Comparison of ENCODE assay signal across 8 mouse cellular contexts in genomic region chr5:32102484-32102883, GRCm38 (mm10). TPM values are rescaled to one million over a fixed set of nuclear protein-coding genes. Genes with fewer than 3 reads are reported as not detected.
A peak's percentile ranks its signal among the peaks of the same experiment; 100 is the strongest.
DNase-seq lines count a peak whose midpoint lies in the region; ATAC-seq lines count a peak whose summit lies in the region.

No protein-coding gene starts in this region.

- H3K27me3 ChIP-seq in neural tube, embryonic 13.5 days = no peaks in the 10 kb centered on the region
- no peaks in the 10 kb centered on the region for H3K27me3 ChIP-seq in liver, embryonic 12.5 days (replicated peaks)

- H3K4me2 ChIP-seq in neural tube, embryonic 13.5 days = no peak overlapping the region
- no peak overlapping the region for H3K4me2 ChIP-seq in liver, embryonic 12.5 days

- no peak for DNase-seq in neural tube, embryonic 10.5 days (ENCODE audit: extremely low spot score, low spot score)
- peak; percentile 60 for DNase-seq in cerebellum, adult 11-12 months
- peak; percentile 79 to 84 for DNase-seq in heart, adult 18-20 months
- DNase-seq in kidney, postnatal 36 days = peak; percentile 27 to 53
- peak; percentile 30 for DNase-seq in right cerebral cortex, postnatal 14 days

- 0 out of 2 replicates have a peak overlapping the region, but pooled peaks have one; percentile 45 for H3K9ac ChIP-seq in neural tube, embryonic 13.5 days
- H3K9ac ChIP-seq in liver, embryonic 12.5 days = no peak overlapping the region

- no peak overlapping the region for H3K4me3 ChIP-seq in neural tube, embryonic 13.5 days
- H3K4me3 ChIP-seq in liver, embryonic 12.5 days = no peak overlapping the region

- H3K36me3 ChIP-seq in neural tube, embryonic 13.5 days = no peaks in the 10 kb centered on the region
- H3K36me3 ChIP-seq in liver, embryonic 12.5 days = no peaks in the 10 kb centered on the region

- no peaks in the 10 kb centered on the region for H3K9me3 ChIP-seq in neural tube, embryonic 13.5 days
- H3K9me3 ChIP-seq in liver, embryonic 12.5 days (replicated peaks) = no peaks in the 10 kb centered on the region

- no peak overlapping the region for H3K27ac ChIP-seq in neural tube, embryonic 13.5 days (replicated peaks)
- H3K27ac ChIP-seq in liver, embryonic 12.5 days = no peak overlapping the region

- ATAC-seq in neural tube, embryonic 13.5 days (ENCODE audit: low read depth) = peak; percentile 19
- ATAC-seq in liver, embryonic 12.5 days = no peak
- no peak for ATAC-seq in megakaryocyte-erythroid progenitor cell, adult 5-6 weeks (replicated peaks; ENCODE audit: low FRiP score, low TSS enrichment, poor library complexity, severe bottlenecking)

- 43% methylated on average over 5 of the region's 5 CpGs for WGBS in neural tube, embryonic 13.5 days
- WGBS in liver, embryonic 12.5 days (ENCODE audit: insufficient replicate concordance) = 53% methylated on average over 5 of the region's 5 CpGs

- H3K4me1 ChIP-seq in neural tube, embryonic 13.5 days (replicated peaks) = peaks cover 10% of the 10 kb centered on the region
- H3K4me1 ChIP-seq in liver, embryonic 12.5 days = 0 out of 2 replicates have a peak, but pooled peaks cover 11% of the 10 kb centered on the region

RNA-seq across cellular contexts. Expression of gene Fosl2, which starts 33.1 kb away (rescaled TPM):
- 0.54 and 0.62 TPM in 2 replicates for polyA plus RNA-seq in neural tube, embryonic 13.5 days (2015; fragmentation: Nextera tagmentation; extraction: Ambion mirVana)
- 10 to 100 TPM; 21.0 to 21.2 TPM for total RNA-seq in heart, adult 18-20 months (2021)
- 0.73 and 0.84 TPM in 2 replicates for polyA plus RNA-seq in liver, embryonic 12.5 days (2016; fragmentation: Nextera tagmentation; extraction: Ambion mirVana)
- 1.2 and 3.4 TPM in 2 replicates for total RNA-seq in megakaryocyte-erythroid progenitor cell, adult 5-6 weeks (2014; fragmentation: Nextera tagmentation)
- total RNA-seq in megakaryocyte-erythroid progenitor cell, adult 5-6 weeks (2017) = 1.8 and 6.8 TPM in 2 replicates
